Mouse (Mus musculus): ENCODE data around the gene Gprc5c. TPM values are rescaled to one million over a fixed set of nuclear protein-coding genes. Genes with fewer than 3 reads are reported as not detected.

The Gprc5c gene
- total and polyA plus RNA-seq, 3 experiments = 6.3 to 11.6 (median 7.9) TPM

DNA sequence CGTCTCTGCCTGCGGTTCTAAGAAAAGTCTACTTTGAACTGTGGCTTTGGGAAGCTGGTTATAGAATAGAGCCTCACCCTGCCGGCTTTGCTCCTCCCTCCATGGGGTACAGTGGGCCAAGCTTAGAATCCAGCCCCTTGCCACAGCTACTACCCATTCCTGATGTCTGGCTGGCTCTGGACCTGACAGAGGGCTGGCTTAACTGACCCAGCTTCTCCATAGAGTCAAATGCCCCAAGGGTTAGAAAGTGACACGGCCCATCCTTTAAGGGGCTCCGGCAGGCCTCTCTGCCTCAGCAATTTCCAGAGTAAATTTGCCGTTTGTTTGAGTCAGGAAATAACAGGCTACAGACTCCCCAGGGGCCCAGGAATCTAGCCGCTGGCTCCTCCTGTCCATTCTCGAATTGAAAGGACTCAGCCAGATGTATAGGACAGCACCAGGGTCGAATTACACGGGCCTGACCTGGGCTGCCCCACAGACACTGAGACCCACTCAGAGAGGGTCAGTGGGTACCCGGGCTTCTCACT, 27.7 kb upstream of the Gprc5c start:
- Histone ChIP-seq H3K4me1 (ENCODE audit: control insufficient read depth, insufficient read depth, low read length) (no peaks in the 10 kb centered on the region), H3K27me3 (ENCODE audit: control insufficient read depth, insufficient read depth, low read length) (no peaks in the 10 kb centered on the region), H3K9ac (ENCODE audit: low read depth, low read length) (no peak overlapping the region), H3K4me3 (no peak overlapping the region), H3K79me2 (replicated peaks; ENCODE audit: control insufficient read depth, insufficient read depth, low read length) (no peaks in the 10 kb centered on the region), H3K27ac (no peak overlapping the region), H3K36me3 (ENCODE audit: control insufficient read depth, insufficient read depth, low read length) (no peaks in the 10 kb centered on the region)
- WGBS = 23% methylated on average over 11 of the region's 11 CpGs
- DNase-seq = no peak
- TF ChIP-seq CTCF (IDR thresholded peaks at IDR 0.05) (no peak), EP300 (IDR thresholded peaks at IDR 0.05; ENCODE audit: insufficient read depth, low read depth, low read length) (no peak), POLR2A (IDR thresholded peaks at IDR 0.05; ENCODE audit: insufficient read depth, low read depth, low read length) (no peak)
- intact Hi-C loops (cut with DNase I) = no loop called here

DNA sequence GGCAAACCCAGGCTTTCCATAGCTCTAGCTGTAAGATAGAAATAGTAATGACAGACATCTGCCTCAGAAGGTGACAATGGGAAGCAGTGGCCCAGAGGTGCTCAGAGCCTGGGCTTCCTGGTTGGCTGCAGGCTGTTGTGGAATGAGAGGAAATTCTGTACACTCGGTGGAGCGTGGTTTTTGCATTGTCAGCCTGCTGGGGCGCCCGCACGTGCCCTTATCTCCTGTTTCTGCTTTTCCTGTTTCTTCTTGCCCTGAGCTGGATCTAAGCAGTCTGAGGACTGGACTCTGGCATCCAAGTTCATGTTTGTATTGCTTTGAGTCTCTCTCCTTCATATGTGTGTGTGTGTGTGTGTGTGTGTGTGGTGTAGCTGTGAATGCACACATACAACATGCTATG, 24.3 kb upstream of the Gprc5c start:
- Histone ChIP-seq H3K79me2 (replicated peaks; ENCODE audit: control insufficient read depth, insufficient read depth, low read length) (no peaks in the 10 kb centered on the region), H3K4me3 (no peak overlapping the region), H3K36me3 (ENCODE audit: control insufficient read depth, insufficient read depth, low read length) (no peaks in the 10 kb centered on the region), H3K27ac (no peak overlapping the region), H3K27me3 (ENCODE audit: control insufficient read depth, insufficient read depth, low read length) (no peaks in the 10 kb centered on the region), H3K9ac (ENCODE audit: low read depth, low read length) (no peak overlapping the region), H3K4me1 (ENCODE audit: control insufficient read depth, insufficient read depth, low read length) (peaks cover 2% of the 10 kb centered on the region; the same call in 1 of the 2 replicates)
- no peak for TF ChIP-seq POLR2A (IDR thresholded peaks at IDR 0.05; ENCODE audit: insufficient read depth, low read depth, low read length)
- TF ChIP-seq CTCF (IDR thresholded peaks at IDR 0.05) = no peak
- TF ChIP-seq EP300 (IDR thresholded peaks at IDR 0.05; ENCODE audit: insufficient read depth, low read depth, low read length) = no peak
- 24% methylated on average over 5 of the region's 5 CpGs for WGBS
- peak in 1 of 2 experiments; percentile 18 for DNase-seq
- intact Hi-C loops (cut with DNase I) = loop anchor here (2.0 kb wide), 1 partner anchor 18 kb away; no protein-coding TSS in a partner anchor

GRCm38 (mm10) chr11:114829499-114830432, 21.2 kb upstream of the Gprc5c start:
- Histone ChIP-seq H3K27ac (peak overlapping the region; percentile 61), H3K9ac (ENCODE audit: low read depth, low read length) (peak overlapping the region; percentile 46), H3K27me3 (ENCODE audit: control insufficient read depth, insufficient read depth, low read length) (no peaks in the 10 kb centered on the region), H3K4me1 (ENCODE audit: control insufficient read depth, insufficient read depth, low read length) (peaks cover 2% of the 10 kb centered on the region; the same call in 1 of the 2 replicates), H3K36me3 (ENCODE audit: control insufficient read depth, insufficient read depth, low read length) (no peaks in the 10 kb centered on the region), H3K79me2 (replicated peaks; ENCODE audit: control insufficient read depth, insufficient read depth, low read length) (no peaks in the 10 kb centered on the region), H3K4me3 (peak overlapping the region; percentile 40)
- peak; percentile 51 to 66 for DNase-seq
- TF ChIP-seq POLR2A (IDR thresholded peaks at IDR 0.05; ENCODE audit: insufficient read depth, low read depth, low read length) (no peak), EP300 (IDR thresholded peaks at IDR 0.05; ENCODE audit: insufficient read depth, low read depth, low read length) (no peak), CTCF (IDR thresholded peaks at IDR 0.05) (no peak)
- intact Hi-C loops (cut with DNase I) = no loop called here
- 16% methylated on average over 24 of the region's 24 CpGs for WGBS

GRCm38 (mm10) chr11:114830433-114830773, 20.5 kb upstream of the Gprc5c start:
- intact Hi-C loops (cut with DNase I) = no loop called here
- Histone ChIP-seq H3K79me2 (replicated peaks; ENCODE audit: control insufficient read depth, insufficient read depth, low read length) (no peaks in the 10 kb centered on the region), H3K27me3 (ENCODE audit: control insufficient read depth, insufficient read depth, low read length) (no peaks in the 10 kb centered on the region), H3K27ac (peak overlapping the region; percentile 61; the same call in 1 of the 2 replicates), H3K36me3 (ENCODE audit: control insufficient read depth, insufficient read depth, low read length) (no peaks in the 10 kb centered on the region), H3K9ac (ENCODE audit: low read depth, low read length) (0 out of 2 replicates have a peak overlapping the region, but pooled peaks have one; percentile 2), H3K4me1 (ENCODE audit: control insufficient read depth, insufficient read depth, low read length) (peaks cover 2% of the 10 kb centered on the region; the same call in 1 of the 2 replicates), H3K4me3 (peak overlapping the region; percentile 40; the same call in 1 of the 2 replicates)
- WGBS = 43% methylated on average over 8 of the region's 8 CpGs
- no peak for DNase-seq
- no peak for TF ChIP-seq EP300 (IDR thresholded peaks at IDR 0.05; ENCODE audit: insufficient read depth, low read depth, low read length)
- no peak for TF ChIP-seq POLR2A (IDR thresholded peaks at IDR 0.05; ENCODE audit: insufficient read depth, low read depth, low read length)

GRCm38 (mm10) chr11:114833166-114833565, 17.8 kb upstream of the Gprc5c start:
- Histone ChIP-seq H3K4me3 (no peak overlapping the region), H3K27me3 (ENCODE audit: control insufficient read depth, insufficient read depth, low read length) (no peaks in the 10 kb centered on the region), H3K36me3 (ENCODE audit: control insufficient read depth, insufficient read depth, low read length) (no peaks in the 10 kb centered on the region), H3K79me2 (replicated peaks; ENCODE audit: control insufficient read depth, insufficient read depth, low read length) (no peaks in the 10 kb centered on the region), H3K4me1 (ENCODE audit: control insufficient read depth, insufficient read depth, low read length) (peaks cover 2% of the 10 kb centered on the region; the same call in 1 of the 2 replicates), H3K27ac (no peak overlapping the region), H3K9ac (ENCODE audit: low read depth, low read length) (no peak overlapping the region)
- intact Hi-C loops (cut with DNase I) = no loop called here
- no peak for DNase-seq
- WGBS = 46% methylated on average over 5 of the region's 5 CpGs
- TF ChIP-seq EP300 (IDR thresholded peaks at IDR 0.05; ENCODE audit: insufficient read depth, low read depth, low read length) = no peak
- no peak for TF ChIP-seq CTCF (IDR thresholded peaks at IDR 0.05)
- TF ChIP-seq POLR2A (IDR thresholded peaks at IDR 0.05; ENCODE audit: insufficient read depth, low read depth, low read length) = no peak

All from heart, adult 2 months (tissue).